Mouse (Mus musculus) retina, embryonic 14.5 days (tissue): ENCODE results near the gene Trp53i13.

Source experiments
- DNase-seq: peaks from one replicate; pipeline ENCODE4 v3.0.0-alpha.2; 2015; ENCODE audit warnings: low spot score

The Trp53i13 gene

GRCm38 (mm10) chr11:77492311-77492871, 23.4 kb downstream of the Trp53i13 start:
- DNase-seq: no peak

- DNase-seq: peak; percentile 29
These were observed 24.1 kb downstream of the Trp53i13 start for GRCm38 (mm10) chr11:77491502-77492291.

- peak; percentile 98 for DNase-seq
These were observed 24.7 kb downstream of the Trp53i13 start for GRCm38 (mm10) chr11:77491123-77491501.

- no peak for DNase-seq
These were observed 25.3 kb downstream of the Trp53i13 start for GRCm38 (mm10) chr11:77490451-77490850.

GRCm38 (mm10) chr11:77489591-77490235, 26.1 kb downstream of the Trp53i13 start, which contains the start of gene Ankrd13b:
Ankrd13b (minus strand) TSS chr11:77489678.
- DNase-seq: peak; percentile 86

- DNase-seq: peak; percentile 35
These were observed 26.8 kb downstream of the Trp53i13 start for GRCm38 (mm10) chr11:77488771-77489581.

GRCm38 (mm10) chr11:77486798-77487197, 29.0 kb downstream of the Trp53i13 start:
- no peak for DNase-seq

- no peak for DNase-seq
These were observed 30.6 kb downstream of the Trp53i13 start for GRCm38 (mm10) chr11:77485229-77485628.

GRCm38 (mm10) chr11:77483510-77484255, 32.1 kb downstream of the Trp53i13 start:
- DNase-seq: no peak

- DNase-seq: no peak
These were observed 32.7 kb downstream of the Trp53i13 start for GRCm38 (mm10) chr11:77483043-77483442.

- DNase-seq: no peak
These were observed 38.9 kb downstream of the Trp53i13 start for GRCm38 (mm10) chr11:77476895-77477294.

GRCm38 (mm10) chr11:77476216-77476615, 39.6 kb downstream of the Trp53i13 start:
- DNase-seq: no peak

- DNase-seq: no peak
These were observed 43.0 kb downstream of the Trp53i13 start for GRCm38 (mm10) chr11:77472775-77473174.

- no peak for DNase-seq
These were observed 44.4 kb downstream of the Trp53i13 start for GRCm38 (mm10) chr11:77471407-77471806.

- DNase-seq: no peak
These were observed 47.4 kb downstream of the Trp53i13 start for GRCm38 (mm10) chr11:77468397-77468796.

GRCm38 (mm10) chr11:77467784-77468183, 48.0 kb downstream of the Trp53i13 start:
- DNase-seq: peak; percentile 80

GRCm38 (mm10) chr11:77467157-77467556, 48.6 kb downstream of the Trp53i13 start:
- DNase-seq: peak; percentile 62

- DNase-seq: no peak
These were observed 49.2 kb downstream of the Trp53i13 start for GRCm38 (mm10) chr11:77466544-77466943.

- DNase-seq: no peak
These were observed 50.7 kb downstream of the Trp53i13 start for GRCm38 (mm10) chr11:77465111-77465510.

GRCm38 (mm10) chr11:77464684-77465083, 51.1 kb downstream of the Trp53i13 start:
- DNase-seq: no peak

- no peak for DNase-seq
These were observed 52.0 kb downstream of the Trp53i13 start for GRCm38 (mm10) chr11:77463786-77464185.

- no peak for DNase-seq
These were observed 52.7 kb downstream of the Trp53i13 start for GRCm38 (mm10) chr11:77463101-77463445.
